Mouse (Mus musculus) heart, embryonic 11.5 days (tissue): ENCODE data around the gene Oit3. TPM values are rescaled to one million over a fixed set of nuclear protein-coding genes. Genes with fewer than 3 reads are reported as not detected.
A peak's percentile ranks its signal among the peaks of the same experiment; 100 is the strongest.

Experiments
- ATAC-seq: fragments of 200-750 bp; cut with Nextera tagmentation; replicated peaks from 2 replicates; pipeline ENCODE4 v1.8.0; 2017; ENCODE audit warnings: moderate library complexity; ENCODE audit not compliant: insufficient number of reproducible peaks, low FRiP score, low TSS enrichment
- H3K27ac ChIP-seq: fragments of 300-500 bp; sonication (generic); 2 replicates; pipeline ENCODE4 v1.5.1; 2014; ENCODE audit warnings: mild to moderate bottlenecking, low read depth, low read length
- H3K27me3 ChIP-seq: fragments of 300-500 bp; sonication (generic); 2 replicates; pipeline ENCODE4 v1.6.1; 2014; ENCODE audit warnings: mild to moderate bottlenecking, low read length, mixed read lengths; ENCODE audit not compliant: control insufficient read depth, insufficient read depth
- H3K36me3 ChIP-seq: fragments of 300-500 bp; sonication (generic); 2 replicates; pipeline ENCODE4 v1.6.1; 2014; ENCODE audit warnings: mild to moderate bottlenecking, low read length, moderate library complexity, mixed read lengths; ENCODE audit not compliant: control insufficient read depth, insufficient read depth
- H3K4me1 ChIP-seq: fragments of 300-500 bp; sonication (generic); 2 replicates; pipeline ENCODE4 v1.6.1; 2014; ENCODE audit warnings: low read length; ENCODE audit not compliant: control insufficient read depth, insufficient read depth
- H3K4me2 ChIP-seq: fragments of 300-500 bp; sonication (generic); 2 replicates; pipeline ENCODE4 v1.6.1; 2014; ENCODE audit warnings: mild to moderate bottlenecking, moderate library complexity
- H3K4me3 ChIP-seq: fragments of 300-500 bp; sonication (generic); 2 replicates; pipeline ENCODE4 v1.5.1; 2014; ENCODE audit warnings: low read depth, low read length
- H3K9ac ChIP-seq: fragments of 300-500 bp; sonication (generic); 2 replicates; pipeline ENCODE4 v1.6.1; 2014; ENCODE audit warnings: mild to moderate bottlenecking, low read depth, low read length, moderate library complexity
- H3K9me3 ChIP-seq: fragments of 300-500 bp; sonication (generic); replicated peaks from 2 replicates; pipeline ENCODE4 v1.6.1; 2016; ENCODE audit warnings: low read length; ENCODE audit not compliant: control insufficient read depth
- WGBS: fragments of 180-500 bp; shearing (Covaris S2); extraction: QIAGEN DNeasy Blood & Tissue Kit; methylation state at CpG from one replicate; pipeline ENCODE4 v1.1.7; 2014; ENCODE audit not compliant: insufficient replicate concordance; 5-methylcytosine and 5-hydroxymethylcytosine counted together
- polyA plus RNA-seq: library from polyadenylated mRNA; unstranded; fragments of >200 nt; fragmentation: Nextera tagmentation; extraction: Ambion mirVana; gene quantifications from 2 replicates; pipeline ENCODE4 v1.2.1, GENCODE M21; 2014

The Oit3 gene
- polyA plus RNA-seq, 1 experiment from 2014 or later: 5.1 TPM

- Histone ChIP-seq H3K27ac (no peak overlapping the region), H3K4me3 (no peak overlapping the region), H3K9ac (no peak overlapping the region), H3K36me3 (no peaks in the 10 kb centered on the region), H3K27me3 (no peaks in the 10 kb centered on the region), H3K4me2 (no peak overlapping the region), H3K4me1 (no peaks in the 10 kb centered on the region; the same call in 1 of the 2 replicates), H3K9me3 (no peaks in the 10 kb centered on the region)
- no peak for ATAC-seq
- WGBS: 87% methylated on average over 7 of the region's 7 CpGs
Measured at GRCm38 (mm10) chr10:59425369-59425768, 16.2 kb downstream of the Oit3 start.

- Histone ChIP-seq H3K4me2 (no peak overlapping the region), H3K4me3 (no peak overlapping the region), H3K27me3 (no peaks in the 10 kb centered on the region), H3K4me1 (no peaks in the 10 kb centered on the region), H3K9ac (no peak overlapping the region), H3K36me3 (no peaks in the 10 kb centered on the region), H3K27ac (no peak overlapping the region), H3K9me3 (no peaks in the 10 kb centered on the region)
- whole genome bisulfite sequencing: 64% methylated on average over 3 of the region's 3 CpGs
- no peak for ATAC-seq
Measured at GRCm38 (mm10) chr10:59424453-59424852, 17.1 kb downstream of the Oit3 start.

GRCm38 (mm10) chr10:59419516-59419915 lies 22.1 kb downstream of the Oit3 start:
- no peak overlapping the region for H3K27ac ChIP-seq
- 79% methylated on average over 4 of the region's 4 CpGs for WGBS
- H3K4me2 ChIP-seq: no peak overlapping the region
- H3K9me3 ChIP-seq: no peaks in the 10 kb centered on the region
- no peak overlapping the region for H3K9ac ChIP-seq
- H3K27me3 ChIP-seq: no peaks in the 10 kb centered on the region
- no peak overlapping the region for H3K4me3 ChIP-seq
- no peaks in the 10 kb centered on the region for H3K36me3 ChIP-seq
- no peaks in the 10 kb centered on the region for H3K4me1 ChIP-seq
- no peak for ATAC-seq

GRCm38 (mm10) chr10:59416623-59417022 lies 25.0 kb downstream of the Oit3 start:
- 57% methylated on average over 3 of the region's 3 CpGs for WGBS

GRCm38 (mm10) chr10:59413711-59414110 lies 27.9 kb downstream of the Oit3 start:
- H3K36me3 ChIP-seq: no peaks in the 10 kb centered on the region
- H3K4me3 ChIP-seq: no peak overlapping the region
- ATAC-seq: no peak
- no peak overlapping the region for H3K9ac ChIP-seq
- no peak overlapping the region for H3K27ac ChIP-seq
- H3K9me3 ChIP-seq: no peaks in the 10 kb centered on the region
- 90% methylated on average over 4 of the region's 4 CpGs for WGBS
- H3K27me3 ChIP-seq: no peaks in the 10 kb centered on the region
- no peak overlapping the region for H3K4me2 ChIP-seq
- no peaks in the 10 kb centered on the region for H3K4me1 ChIP-seq

More at GRCm38 (mm10) chr10:59416623-59417022, 25.0 kb downstream of the Oit3 start:
- Histone ChIP-seq H3K4me1 (no peaks in the 10 kb centered on the region), H3K4me2 (no peak overlapping the region), H3K36me3 (no peaks in the 10 kb centered on the region), H3K4me3 (no peak overlapping the region), H3K27me3 (no peaks in the 10 kb centered on the region), H3K27ac (no peak overlapping the region), H3K9ac (no peak overlapping the region), H3K9me3 (no peaks in the 10 kb centered on the region)
- ATAC-seq: no peak

- Histone ChIP-seq H3K9ac (no peak overlapping the region), H3K4me3 (no peak overlapping the region), H3K9me3 (no peaks in the 10 kb centered on the region), H3K4me1 (no peaks in the 10 kb centered on the region), H3K27ac (no peak overlapping the region), H3K27me3 (no peaks in the 10 kb centered on the region), H3K36me3 (no peaks in the 10 kb centered on the region), H3K4me2 (no peak overlapping the region)
- WGBS: 72% methylated on average over 12 of the region's 12 CpGs
- ATAC-seq: no peak
Measured at GRCm38 (mm10) chr10:59410264-59410663, 31.3 kb downstream of the Oit3 start.

GRCm38 (mm10) chr10:59408499-59408898 lies 33.1 kb downstream of the Oit3 start:
- ATAC-seq: no peak
- peaks cover 9% of the 10 kb centered on the region for H3K4me1 ChIP-seq
- H3K36me3 ChIP-seq: no peaks in the 10 kb centered on the region
- H3K9ac ChIP-seq: no peak overlapping the region
- no peaks in the 10 kb centered on the region for H3K9me3 ChIP-seq
- 62% methylated on average over 6 of the region's 6 CpGs for WGBS
- H3K4me2 ChIP-seq: no peak overlapping the region
- no peaks in the 10 kb centered on the region for H3K27me3 ChIP-seq
- no peak overlapping the region for H3K27ac ChIP-seq
- H3K4me3 ChIP-seq: no peak overlapping the region

- H3K9me3 ChIP-seq: no peaks in the 10 kb centered on the region
- peak overlapping the region; percentile 57 for H3K4me2 ChIP-seq
- H3K27me3 ChIP-seq: no peaks in the 10 kb centered on the region
- H3K4me3 ChIP-seq: 0 out of 2 replicates have a peak overlapping the region, but pooled peaks have one; percentile 16
- peaks cover 17% of the 10 kb centered on the region for H3K4me1 ChIP-seq
- H3K36me3 ChIP-seq: no peaks in the 10 kb centered on the region
- H3K9ac ChIP-seq: peak overlapping the region; percentile 56
- ATAC-seq: 0 out of 2 replicates have a peak, but pooled peaks have one; percentile 31
- WGBS: 34% methylated on average over 10 of the region's 10 CpGs
- peak overlapping the region; percentile 22; the same call in 1 of the 2 replicates for H3K27ac ChIP-seq
Measured at GRCm38 (mm10) chr10:59403793-59404149, 37.8 kb downstream of the Oit3 start.
